Mouse (Mus musculus): ENCODE measurements around the gene Bik. TPM values are rescaled to one million over a fixed set of nuclear protein-coding genes. Genes with fewer than 3 reads are reported as not detected.
"Not testable (repeated sequence)": the region's sequence is repeated elsewhere in the genome, so short reads cannot be mapped to it uniquely, and the experiment has no call there.

Gene Bik
- polyA plus RNA-seq, 1 experiment from 2014 or later: 15.2 TPM

DNA sequence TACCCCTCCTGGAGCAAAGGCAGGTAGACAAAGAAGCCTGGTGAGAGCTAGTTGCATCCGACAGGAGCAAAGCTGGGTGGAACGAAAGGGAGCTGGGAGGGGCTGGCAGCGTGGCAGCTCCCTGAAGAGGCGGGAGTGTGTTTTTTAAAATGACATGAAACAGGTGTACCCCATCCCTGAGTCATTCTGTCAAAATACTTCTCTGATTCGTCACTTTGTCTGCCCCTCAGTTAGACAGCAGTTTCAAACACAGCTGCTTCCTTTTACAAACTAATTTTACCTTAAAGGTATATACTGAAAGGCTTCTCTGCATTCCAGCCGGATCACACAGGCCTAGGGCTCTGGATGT, 32.1 kb upstream of the Bik start:
- H3K36me3 ChIP-seq: peaks cover 15% of the 10 kb centered on the region
- WGBS: 53% methylated on average over 6 of the region's 6 CpGs
- no peak for ATAC-seq (ENCODE audit: borderline replicate concordance, extremely low read depth, low FRiP score, low TSS enrichment)
- no peak overlapping the region for H3K9ac ChIP-seq
- no peaks in the 10 kb centered on the region for H3K9me3 ChIP-seq
- H3K27me3 ChIP-seq: no peaks in the 10 kb centered on the region
- H3K4me3 ChIP-seq: no peak overlapping the region
- no peak overlapping the region for H3K4me2 ChIP-seq
- no peak overlapping the region for H3K27ac ChIP-seq
- no peaks in the 10 kb centered on the region for H3K4me1 ChIP-seq

DNA sequence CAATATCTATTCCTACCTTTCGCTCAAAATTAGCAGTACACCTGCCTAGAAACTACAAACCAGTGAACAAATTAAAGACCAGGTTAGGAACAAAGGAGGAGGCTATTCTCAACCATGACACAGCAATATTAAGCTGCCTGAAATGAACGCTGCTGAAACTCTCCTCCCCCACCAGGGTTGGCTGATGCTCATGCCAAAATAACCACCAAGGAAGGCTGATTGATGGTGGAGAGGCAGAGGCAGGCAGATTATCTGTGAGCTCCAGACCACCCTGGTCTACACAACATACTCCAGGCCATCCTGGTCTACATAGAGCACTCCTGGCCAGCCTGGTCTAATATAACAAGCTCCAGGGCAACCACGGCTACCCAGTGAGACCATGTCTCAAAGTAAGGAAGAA, 31.5 kb upstream of the Bik start:
- H3K36me3 ChIP-seq: peaks cover 15% of the 10 kb centered on the region
- no peaks in the 10 kb centered on the region for H3K9me3 ChIP-seq
- H3K9ac ChIP-seq: no peak overlapping the region
- H3K4me3 ChIP-seq: no peak overlapping the region
- H3K27me3 ChIP-seq: no peaks in the 10 kb centered on the region
- no peak overlapping the region for H3K27ac ChIP-seq
- no peaks in the 10 kb centered on the region for H3K4me1 ChIP-seq
- 63% methylated on average over 3 of the region's 3 CpGs for WGBS
- no peak for ATAC-seq (ENCODE audit: borderline replicate concordance, extremely low read depth, low FRiP score, low TSS enrichment)
- H3K4me2 ChIP-seq: no peak overlapping the region

DNA sequence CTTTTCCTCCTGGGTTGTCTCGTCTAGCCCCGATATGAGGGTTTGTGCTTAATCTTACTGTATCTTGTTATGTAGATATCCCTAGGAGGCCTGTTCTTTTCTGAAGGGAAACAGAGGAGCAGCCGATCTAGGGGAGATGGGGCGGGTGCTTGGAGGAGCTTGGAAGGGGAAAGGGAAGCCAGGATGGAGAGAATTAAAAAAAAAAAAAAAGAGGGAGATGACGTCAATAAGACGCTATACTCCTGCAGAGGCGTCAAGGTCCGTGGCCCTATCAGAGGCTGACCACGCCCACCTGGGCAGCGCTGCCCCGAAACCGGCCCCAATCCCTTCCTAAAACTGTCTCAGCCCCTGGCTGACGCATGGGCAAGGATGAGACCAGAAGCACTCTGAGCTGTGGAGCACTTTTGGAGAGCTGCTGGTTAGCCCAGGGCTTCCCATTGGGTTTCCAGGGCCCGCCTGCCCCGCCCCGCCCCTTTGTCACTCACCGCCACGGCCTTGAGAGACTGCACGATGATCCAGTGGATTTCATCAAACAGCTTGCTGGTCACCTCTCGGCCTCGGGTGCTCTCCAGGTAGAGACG, 30.8 kb upstream of the Bik start:
- WGBS: 66% methylated on average over 22 of the region's 22 CpGs
- Histone ChIP-seq H3K27ac (no peak overlapping the region), H3K4me1 (no peaks in the 10 kb centered on the region), H3K9ac (no peak overlapping the region), H3K27me3 (no peaks in the 10 kb centered on the region), H3K9me3 (no peaks in the 10 kb centered on the region), H3K4me3 (no peak overlapping the region), H3K4me2 (no peak overlapping the region), H3K36me3 (peaks cover 15% of the 10 kb centered on the region)
- no peak for ATAC-seq (ENCODE audit: borderline replicate concordance, extremely low read depth, low FRiP score, low TSS enrichment)

DNA sequence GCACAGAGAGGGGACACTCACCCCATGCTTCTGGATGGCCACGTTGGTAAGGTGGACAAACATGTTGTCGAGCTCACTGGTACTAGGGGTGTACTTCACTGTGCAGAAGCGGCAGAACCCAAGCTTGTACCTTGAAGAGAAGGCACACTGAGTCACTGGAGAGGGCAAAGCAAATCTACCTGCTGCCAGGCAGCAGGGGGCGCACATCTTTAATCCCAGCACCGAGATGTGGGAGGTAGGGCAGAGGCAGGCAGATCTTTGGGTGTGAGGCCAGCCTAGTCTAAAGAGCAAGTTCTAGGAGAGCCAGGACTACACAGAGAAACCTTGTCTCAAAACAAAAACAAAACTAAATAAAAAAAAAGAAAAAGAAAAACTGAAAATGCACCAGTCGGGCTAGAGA, 29.4 kb upstream of the Bik start:
- Histone ChIP-seq H3K9me3 (no peaks in the 10 kb centered on the region), H3K9ac (no peak overlapping the region), H3K27me3 (no peaks in the 10 kb centered on the region), H3K27ac (no peak overlapping the region), H3K36me3 (peaks cover 15% of the 10 kb centered on the region), H3K4me2 (no peak overlapping the region), H3K4me1 (no peaks in the 10 kb centered on the region), H3K4me3 (no peak overlapping the region)
- WGBS: 86% methylated on average over 6 of the region's 6 CpGs
- no peak for ATAC-seq (ENCODE audit: borderline replicate concordance, extremely low read depth, low FRiP score, low TSS enrichment)

DNA sequence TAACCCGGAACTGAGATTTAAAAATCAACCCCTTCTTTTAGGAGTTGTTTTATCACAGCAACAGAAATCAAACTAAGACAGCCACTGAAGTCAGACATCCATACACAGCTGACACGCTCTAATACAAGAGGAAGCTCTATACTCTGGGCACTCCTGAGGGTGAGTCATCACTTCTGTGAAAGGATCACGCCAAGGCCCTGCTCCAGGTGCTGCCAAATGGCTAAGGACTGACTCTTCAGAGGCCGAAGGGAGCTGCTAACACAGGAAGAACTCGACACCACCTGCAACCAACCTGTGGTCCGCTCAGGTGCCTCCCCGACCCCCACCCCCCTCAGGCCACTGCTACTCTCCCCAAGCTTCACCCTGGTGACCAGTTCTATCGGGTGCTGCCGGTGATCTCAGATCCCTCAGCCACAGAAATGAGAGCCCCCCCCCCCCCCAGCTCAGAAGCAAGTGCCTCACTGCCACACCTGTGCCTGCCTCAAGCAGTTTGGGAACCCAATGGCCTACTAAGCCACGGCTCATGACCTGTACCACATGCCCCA, 27.4 kb upstream of the Bik start:
- no peaks in the 10 kb centered on the region for H3K27me3 ChIP-seq
- H3K4me2 ChIP-seq: no peak overlapping the region
- no peak overlapping the region for H3K27ac ChIP-seq
- H3K9ac ChIP-seq: no peak overlapping the region
- H3K36me3 ChIP-seq: peaks cover 15% of the 10 kb centered on the region
- H3K4me3 ChIP-seq: no peak overlapping the region
- no peak for ATAC-seq (ENCODE audit: borderline replicate concordance, extremely low read depth, low FRiP score, low TSS enrichment)
- H3K4me1 ChIP-seq: no peaks in the 10 kb centered on the region
- WGBS: 84% methylated on average over 10 of the region's 10 CpGs
- H3K9me3 ChIP-seq: no peaks in the 10 kb centered on the region

DNA sequence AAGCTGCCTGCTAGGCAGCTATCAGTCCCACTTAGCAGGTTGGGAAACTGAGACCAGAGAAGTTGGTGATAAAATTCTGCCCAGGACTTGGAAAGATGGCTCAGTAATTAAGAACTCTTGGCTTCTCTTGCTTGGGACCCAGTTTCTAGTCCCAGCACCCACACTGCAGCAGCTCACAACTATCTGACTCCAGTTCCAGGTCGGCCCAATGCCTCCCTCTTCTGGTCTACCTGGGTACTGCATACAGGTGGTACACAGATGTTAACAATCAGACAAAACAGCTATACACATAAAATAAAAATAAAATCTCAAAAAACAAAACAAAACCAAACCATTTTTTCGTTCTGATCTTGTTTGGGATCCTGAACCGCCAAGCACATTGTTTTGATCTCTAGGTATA, 26.3 kb upstream of the Bik start:
- WGBS: 43% methylated on average over 3 of the region's 3 CpGs

DNA sequence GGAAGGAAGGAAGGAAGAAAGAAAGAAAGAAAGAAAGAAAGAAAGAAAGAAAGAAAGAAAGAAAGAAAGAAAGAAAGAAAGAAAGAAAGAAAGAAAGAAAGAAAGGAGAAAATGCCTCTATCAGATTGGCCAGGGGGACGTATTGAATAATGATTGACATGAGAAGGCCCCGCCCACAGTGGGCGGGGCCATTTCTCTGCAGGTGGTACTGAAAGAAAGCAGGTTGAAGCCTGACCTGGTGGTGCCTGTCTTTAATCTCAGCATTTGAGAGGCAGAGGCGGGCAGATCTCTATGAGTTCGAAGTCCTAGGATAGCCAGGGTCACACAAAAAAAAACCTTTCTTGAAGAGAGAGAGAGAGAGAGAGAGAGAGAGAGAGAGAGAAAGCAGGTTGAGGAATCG, 25.2 kb upstream of the Bik start:
- not testable (repeated sequence) for H3K4me2 ChIP-seq; H3K4me3 ChIP-seq; H3K9ac ChIP-seq; H3K27me3 ChIP-seq; ATAC-seq (ENCODE audit: borderline replicate concordance, extremely low read depth, low FRiP score, low TSS enrichment); H3K4me1 ChIP-seq; H3K27ac ChIP-seq; H3K9me3 ChIP-seq; H3K36me3 ChIP-seq
- WGBS: 74% methylated on average over 6 of the region's 6 CpGs

More for the DNA sequence above, 26.3 kb upstream of the Bik start:
- Histone ChIP-seq H3K36me3 (peaks cover 15% of the 10 kb centered on the region), H3K27ac (no peak overlapping the region), H3K4me1 (no peaks in the 10 kb centered on the region), H3K9ac (no peak overlapping the region), H3K9me3 (no peaks in the 10 kb centered on the region), H3K4me3 (no peak overlapping the region), H3K4me2 (no peak overlapping the region), H3K27me3 (no peaks in the 10 kb centered on the region)
- ATAC-seq (ENCODE audit: borderline replicate concordance, extremely low read depth, low FRiP score, low TSS enrichment): no peak

DNA sequence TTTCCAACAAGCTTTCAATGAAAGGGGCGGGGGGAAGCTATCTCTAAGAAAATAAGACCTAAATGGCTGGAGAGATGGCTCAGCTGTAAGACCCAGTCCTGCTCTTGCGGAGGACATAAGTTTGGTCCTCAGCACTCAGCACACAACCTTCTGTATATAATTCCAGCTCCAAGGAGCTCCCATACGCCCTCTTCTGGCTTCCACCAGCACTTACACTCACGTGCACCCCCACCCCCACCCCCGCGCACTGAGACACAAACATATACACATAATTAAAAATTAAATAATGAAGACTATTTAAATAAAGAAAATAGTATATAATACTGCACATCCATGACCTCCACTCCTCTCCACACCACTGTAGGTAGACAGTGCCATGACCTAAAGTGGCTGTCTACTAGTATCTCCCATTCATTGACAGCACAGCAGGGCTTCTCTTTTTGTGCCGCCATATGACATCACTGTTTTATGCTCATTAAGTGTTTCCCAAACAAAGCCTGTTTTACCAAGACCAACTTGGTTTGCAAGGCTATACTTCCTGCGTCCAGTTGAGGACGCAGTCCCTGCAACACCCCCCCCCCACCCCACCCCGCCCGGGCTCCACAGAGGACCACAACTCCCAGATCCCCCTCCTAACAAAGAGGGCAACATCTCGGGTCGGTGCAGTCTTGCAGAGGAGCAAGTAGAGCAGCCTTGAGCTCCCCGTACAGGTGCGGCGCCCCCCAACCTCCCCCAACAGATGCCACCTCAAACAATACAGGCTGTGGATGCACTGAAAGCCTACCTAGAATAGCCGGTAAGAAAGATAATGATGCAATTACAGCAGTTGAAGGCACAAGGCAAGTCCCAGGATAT, 16.5 kb upstream of the Bik start:
- no peaks in the 10 kb centered on the region for H3K9me3 ChIP-seq
- peak overlapping the region; percentile 52; the same call in 1 of the 2 replicates for H3K27ac ChIP-seq
- no peaks in the 10 kb centered on the region for H3K36me3 ChIP-seq
- H3K4me2 ChIP-seq: peak overlapping the region; percentile 90
- no peaks in the 10 kb centered on the region for H3K27me3 ChIP-seq
- peak; percentile 67 for ATAC-seq (ENCODE audit: borderline replicate concordance, extremely low read depth, low FRiP score, low TSS enrichment)
- H3K4me1 ChIP-seq: peaks cover 13% of the 10 kb centered on the region
- peak overlapping the region; percentile 45 for H3K9ac ChIP-seq
- WGBS: 28% methylated on average over 17 of the region's 17 CpGs
- peak overlapping the region; percentile 60 for H3K4me3 ChIP-seq

DNA sequence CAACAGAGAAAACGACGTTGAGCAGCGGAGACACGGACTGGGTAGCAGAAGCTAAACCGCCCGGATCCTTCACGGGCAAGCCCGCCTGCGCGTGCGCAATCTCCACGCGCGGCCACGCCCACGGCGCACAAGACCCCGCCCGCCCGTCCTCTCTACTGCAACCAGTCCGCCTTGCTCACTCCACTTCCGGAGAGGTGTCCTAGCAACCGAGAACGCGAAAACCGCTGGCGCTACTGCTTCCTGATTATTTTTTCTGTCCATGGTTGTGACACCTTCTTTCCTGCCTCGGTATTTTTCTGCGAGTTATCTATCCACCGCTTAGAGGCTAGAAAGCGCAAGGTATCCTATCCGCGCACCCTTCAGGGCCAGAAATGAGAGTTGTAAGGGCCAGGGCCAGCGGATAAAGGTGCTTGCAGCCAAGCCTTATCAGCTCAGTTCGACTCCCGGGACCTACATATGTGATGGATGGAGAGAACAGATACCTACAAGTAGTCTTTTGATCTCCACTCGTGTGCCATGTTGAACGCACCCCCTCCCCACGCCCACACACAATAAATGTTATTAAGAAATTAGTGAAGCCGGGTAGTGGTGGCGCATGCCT, 15.8 kb upstream of the Bik start, which contains the start of gene Ttll1:
Ttll1 (minus strand) TSS at position 89 of the 601 bp plus-strand sequence.
- peak within 1 kb of the TSS; percentile 60 for H3K4me3 ChIP-seq
- H3K9ac ChIP-seq: peak within 1 kb of the TSS; percentile 45
- peak within 1 kb of the TSS; percentile 52; the same call in 1 of the 2 replicates for H3K27ac ChIP-seq
- 9% methylated on average over 41 of the region's 41 CpGs for WGBS
- H3K4me1 ChIP-seq: peaks cover 13% of the 10 kb centered on the region
- ATAC-seq (ENCODE audit: borderline replicate concordance, extremely low read depth, low FRiP score, low TSS enrichment): peak; percentile 94
- no peaks in the 10 kb centered on the region for H3K9me3 ChIP-seq
- H3K4me2 ChIP-seq: peak within 1 kb of the TSS; percentile 90
- H3K36me3 ChIP-seq: no peaks in the 10 kb centered on the region
- no peaks in the 10 kb centered on the region for H3K27me3 ChIP-seq

DNA sequence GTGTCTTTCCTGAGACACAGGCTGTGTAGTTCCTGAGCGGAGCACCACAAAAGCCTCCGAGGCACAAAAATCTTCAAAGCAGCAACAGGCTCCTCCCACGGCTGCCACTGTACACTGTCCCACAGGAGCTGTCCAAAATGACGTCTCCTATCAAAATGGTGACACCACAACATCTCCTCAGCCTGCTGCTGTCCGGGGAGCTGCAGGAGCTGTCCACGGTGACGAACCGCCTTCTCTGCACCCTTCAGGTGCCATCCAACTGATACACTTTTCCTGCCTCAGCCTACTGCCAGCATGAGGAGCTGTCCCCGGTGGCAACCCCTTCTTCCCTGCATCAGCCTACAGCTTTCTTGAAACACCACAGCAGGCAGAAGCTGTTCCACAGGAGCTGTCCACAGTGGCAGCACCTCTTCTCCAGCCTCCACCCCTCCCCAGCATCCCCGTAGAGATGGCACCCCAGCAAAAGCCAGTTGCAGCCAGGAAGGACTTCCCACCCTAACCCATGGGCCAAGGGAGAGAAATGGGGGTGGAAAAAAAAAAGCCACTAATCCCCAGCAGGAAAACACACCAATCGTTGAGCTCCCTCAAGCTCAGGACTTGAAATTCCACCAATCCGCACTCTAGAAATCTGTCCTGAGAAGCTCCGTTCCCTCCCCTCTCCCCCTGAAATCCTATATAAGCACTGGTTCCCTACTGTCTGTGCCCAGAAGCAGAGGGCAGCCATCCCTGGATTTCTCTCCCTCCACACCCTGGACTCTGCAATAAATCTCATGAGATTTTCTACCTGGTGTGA, 14.0 kb upstream of the Bik start:
- Histone ChIP-seq H3K4me1 (peaks cover 13% of the 10 kb centered on the region), H3K4me3 (no peak overlapping the region), H3K27me3 (no peaks in the 10 kb centered on the region), H3K36me3 (no peaks in the 10 kb centered on the region), H3K9me3 (no peaks in the 10 kb centered on the region), H3K27ac (no peak overlapping the region), H3K4me2 (no peak overlapping the region), H3K9ac (no peak overlapping the region)
- 59% methylated on average over 13 of the region's 13 CpGs for WGBS
- ATAC-seq (ENCODE audit: borderline replicate concordance, extremely low read depth, low FRiP score, low TSS enrichment): no peak

DNA sequence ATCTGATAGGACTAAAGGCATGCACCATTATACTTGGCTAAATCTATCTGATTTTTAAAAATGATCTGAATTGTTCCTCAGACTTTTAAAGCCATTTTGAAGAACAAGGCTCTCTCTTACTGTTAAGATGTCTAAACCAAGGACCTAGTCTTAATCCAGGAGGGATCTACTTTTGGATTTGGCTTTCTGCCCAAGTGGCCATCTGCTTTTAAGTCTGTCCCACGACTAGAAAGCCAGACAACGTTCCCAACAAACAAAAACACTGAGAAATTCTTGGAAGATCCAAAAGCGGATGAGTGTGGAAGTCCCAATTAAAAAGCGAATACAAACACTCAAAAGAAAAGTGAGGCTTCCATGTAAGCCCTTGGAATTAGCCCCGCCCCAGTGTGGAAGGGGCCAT, 11.6 kb upstream of the Bik start:
- 59% methylated on average over 5 of the region's 5 CpGs for WGBS
- H3K4me1 ChIP-seq: peaks cover 17% of the 10 kb centered on the region

More for the DNA sequence above, 11.6 kb upstream of the Bik start:
- Histone ChIP-seq H3K27ac (no peak overlapping the region), H3K4me3 (no peak overlapping the region), H3K9ac (no peak overlapping the region), H3K4me2 (no peak overlapping the region), H3K27me3 (no peaks in the 10 kb centered on the region), H3K9me3 (no peaks in the 10 kb centered on the region), H3K36me3 (no peaks in the 10 kb centered on the region)
- ATAC-seq (ENCODE audit: borderline replicate concordance, extremely low read depth, low FRiP score, low TSS enrichment): no peak

Data from lung, embryonic 15.5 days (tissue).